Mouse (Mus musculus) MEL (cell line): ENCODE measurements around the gene Tchhl1.

Experiments
- CHD2 ChIP-seq: IDR thresholded peaks from 2 replicates; pipeline ENCODE4 v1.6.1; 2011; ENCODE audit warnings: low read length, improper control_type of control experiment
- EP300 ChIP-seq, 2 experiments: IDR thresholded peaks; 2 replicates each; pipeline ENCODE4 v1.6.1; 2011; ENCODE audit warnings: improper control_type of control experiment in 2 of 2, low read length in 2 of 2, low read depth in 1 of 2, mild to moderate bottlenecking in 1 of 2
- MEF2A ChIP-seq: IDR thresholded peaks from 2 replicates; pipeline ENCODE4 v1.6.1; 2014; ENCODE audit warnings: low read depth, mild to moderate bottlenecking, inconsistent platforms, low read length, improper control_type of control experiment; ENCODE audit not compliant: poor library complexity, insufficient replicate concordance, severe bottlenecking; ENCODE audit errors: extremely low read depth
- POLR2A ChIP-seq, 2 experiments: IDR thresholded peaks; 2 replicates each; pipeline ENCODE4 v1.6.1; 2011 to 2012; ENCODE audit warnings: low read length in 2 of 2, mild to moderate bottlenecking in 2 of 2, control low read depth in 1 of 2, improper control_type of control experiment in 1 of 2, low read depth in 1 of 2, moderate library complexity in 1 of 2; ENCODE audit not compliant: control insufficient read depth in 1 of 2, insufficient read depth in 1 of 2, poor library complexity in 1 of 2

DNA sequence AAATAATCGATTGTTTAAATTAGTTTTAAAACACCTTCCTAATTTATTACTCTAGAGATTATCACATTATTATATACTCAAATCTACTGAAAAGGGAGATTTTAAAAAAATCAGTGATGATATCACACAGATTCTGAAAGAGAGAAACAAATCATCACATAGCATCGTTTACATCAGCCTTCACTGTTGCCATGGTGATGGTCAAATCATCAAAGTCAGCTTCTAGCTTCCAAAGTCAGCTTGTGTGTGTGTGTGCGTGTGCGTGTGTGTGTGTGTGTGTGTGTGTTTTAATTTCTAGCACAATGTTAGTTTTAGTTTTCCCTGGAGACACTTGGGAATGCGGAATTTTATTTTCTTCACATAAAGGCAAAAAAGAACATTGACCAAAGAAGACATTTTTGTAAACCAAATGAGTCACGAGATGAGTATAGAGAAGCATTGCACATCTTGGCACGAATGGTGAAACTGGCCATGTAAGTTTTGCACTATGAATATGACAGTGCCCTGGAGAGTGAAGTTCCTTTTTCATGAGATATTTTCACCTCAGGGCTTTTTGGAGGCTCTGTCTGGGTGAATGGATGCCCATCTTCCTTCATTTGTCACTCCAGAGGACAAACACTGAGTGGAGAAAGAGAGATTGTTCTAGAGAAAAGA lies 36.1 kb downstream of the Tchhl1 start:
- no peak for TF ChIP-seq MEF2A
- TF ChIP-seq EP300 (IDR thresholded peaks at IDR 0.05; ENCODE audit: low read depth in 1 of 2, low read length in 2 of 2) = no peak
- TF ChIP-seq CHD2 = no peak
- no peak for TF ChIP-seq POLR2A (IDR thresholded peaks at IDR 0.05; ENCODE audit: control insufficient read depth in 1 of 2, insufficient read depth in 1 of 2, low read depth in 1 of 2, low read length in 2 of 2, poor library complexity in 1 of 2)
